ENCODE assay signal across 18 mouse cellular contexts in genomic region chr11:3310789-3311585, GRCm38 (mm10). TPM values are rescaled to one million over a fixed set of nuclear protein-coding genes. Genes with fewer than 3 reads are reported as not detected.
DNase-seq lines count a peak whose midpoint lies in the region; ATAC-seq and TF ChIP-seq lines count a peak whose summit lies in the region.
"Had no signal": no experiment of that assay in that cellular context is flagged by ENCODE, and none has a peak within 500 bp of the region (broad histone marks: within the 10 kb centered on the region; RNA-seq: fewer than 3 reads in every experiment).

No protein-coding gene starts in this region.

- H3K27ac ChIP-seq in forebrain, embryonic 15.5 days (replicated peaks) = 0 out of 2 replicates have a peak overlapping the region, but pooled peaks have one; percentile 3
- no peak overlapping the region for H3K27ac ChIP-seq in forebrain, embryonic 14.5 days (ENCODE audit: low read depth, low read length)
- H3K27ac ChIP-seq: embryonic facial prominence, embryonic 13.5 days; hindbrain, embryonic 12.5 days; liver, embryonic 15.5 days had no signal

- no peak overlapping the region for H3K4me3 ChIP-seq in forebrain, embryonic 15.5 days
- no peak overlapping the region for H3K4me3 ChIP-seq in forebrain, embryonic 14.5 days (ENCODE audit: low read depth, low read length)
- no peak overlapping the region for H3K4me3 ChIP-seq in lung, adult 2 months (replicated peaks; ENCODE audit: extremely low read depth, low read depth, low read length)
- H3K4me3 ChIP-seq: embryonic facial prominence, embryonic 13.5 days; heart, embryonic 12.5 days; hindbrain, embryonic 12.5 days; liver, embryonic 15.5 days had no signal

- no peak overlapping the region for H3K4me2 ChIP-seq in forebrain, embryonic 15.5 days (replicated peaks)
- H3K4me2 ChIP-seq in forebrain, embryonic 14.5 days (ENCODE audit: low read length) = no peak overlapping the region
- H3K4me2 ChIP-seq: embryonic facial prominence, embryonic 13.5 days; heart, embryonic 12.5 days; hindbrain, embryonic 12.5 days; liver, embryonic 15.5 days had no signal

- no peak for TF ChIP-seq CTCF in lung, adult 2 months (IDR thresholded peaks at IDR 0.05; ENCODE audit: insufficient read depth, low read length)

- ATAC-seq in forebrain, embryonic 15.5 days (replicated peaks) = no peak
- ATAC-seq in forebrain, embryonic 14.5 days = no peak
- peak; percentile 49 for ATAC-seq in megakaryocyte progenitor cell, adult 5-6 weeks (replicated peaks; ENCODE audit: poor library complexity)
- ATAC-seq: intestine, embryonic 16.5 days had no signal

- DNase-seq in forebrain, embryonic 14.5 days (ENCODE audit: low spot score) = no peak
- DNase-seq in lung, postnatal 10 days = peak; percentile 8
- no peak for DNase-seq in lung, adult 2 months
- DNase-seq in frontal cortex, postnatal 10 days (ENCODE audit: low spot score in 2 of 2) = no peak
- DNase-seq in cerebellum, postnatal 36 days = no peak
- DNase-seq in neural tube, embryonic 10.5 days (ENCODE audit: extremely low spot score, low spot score) = no peak
- DNase-seq: adrenal gland, adult 2 months; cerebellum, adult 18-20 months; kidney, postnatal 25 days; layer of hippocampus, adult 9-11 months; right cerebral cortex, postnatal 4 days had no signal

- TF ChIP-seq POLR2A in lung, adult 2 months (IDR thresholded peaks at IDR 0.05; ENCODE audit: borderline replicate concordance, extremely low read depth, low read depth, low read length) = no peak

- peaks cover 60% of the 10 kb centered on the region for H3K36me3 ChIP-seq in forebrain, embryonic 15.5 days
- H3K36me3 ChIP-seq in forebrain, embryonic 14.5 days (ENCODE audit: control insufficient read depth, insufficient read depth, low read length) = peaks cover 73% of the 10 kb centered on the region

- WGBS in forebrain, embryonic 15.5 days = 91% methylated on average over 10 of the region's 10 CpGs
- 90% methylated on average over 10 of the region's 10 CpGs for WGBS in forebrain, embryonic 14.5 days
- WGBS in lung, adult 2 months = 77% methylated on average over 10 of the region's 10 CpGs

- no peak overlapping the region for H3K9ac ChIP-seq in forebrain, embryonic 15.5 days (replicated peaks)
- H3K9ac ChIP-seq in forebrain, embryonic 14.5 days (ENCODE audit: low read length) = no peak overlapping the region
- H3K9ac ChIP-seq: embryonic facial prominence, embryonic 13.5 days; heart, embryonic 12.5 days; hindbrain, embryonic 12.5 days; liver, embryonic 15.5 days had no signal

- no peaks in the 10 kb centered on the region for H3K4me1 ChIP-seq in forebrain, embryonic 15.5 days
- no peaks in the 10 kb centered on the region for H3K4me1 ChIP-seq in forebrain, embryonic 14.5 days (ENCODE audit: control insufficient read depth, insufficient read depth, low read length)
- no peaks in the 10 kb centered on the region; the same call in 1 of the 2 replicates for H3K4me1 ChIP-seq in lung, adult 2 months (ENCODE audit: control insufficient read depth, insufficient read depth, low read length)
- H3K4me1 ChIP-seq: embryonic facial prominence, embryonic 13.5 days; hindbrain, embryonic 12.5 days had no signal

- H3K9me3 ChIP-seq in forebrain, embryonic 15.5 days = no peaks in the 10 kb centered on the region
- no peaks in the 10 kb centered on the region for H3K9me3 ChIP-seq in forebrain, embryonic 14.5 days (replicated peaks; ENCODE audit: control insufficient read depth, low read length)
- H3K9me3 ChIP-seq: embryonic facial prominence, embryonic 13.5 days; heart, embryonic 12.5 days; hindbrain, embryonic 12.5 days; liver, embryonic 15.5 days had no signal

- no peaks in the 10 kb centered on the region for H3K27me3 ChIP-seq in forebrain, embryonic 15.5 days
- H3K27me3 ChIP-seq in forebrain, embryonic 14.5 days (replicated peaks; ENCODE audit: control insufficient read depth, insufficient read depth, low read length) = no peaks in the 10 kb centered on the region
- H3K27me3 ChIP-seq: embryonic facial prominence, embryonic 13.5 days; heart, embryonic 12.5 days; hindbrain, embryonic 12.5 days; liver, embryonic 15.5 days had no signal

RNA-seq across cellular contexts. Expression of gene Pik3ip1, which starts 19.2 kb away (rescaled TPM):
- 34.4 and 36.6 TPM in 2 replicates for polyA plus RNA-seq in forebrain, embryonic 15.5 days (2015; fragmentation: Nextera tagmentation; extraction: Ambion mirVana)
- polyA plus RNA-seq in forebrain, embryonic 14.5 days (2014; fragmentation: Nextera tagmentation; extraction: Ambion mirVana) = 27.8 TPM in 2 replicates
- 23.2 and 38.3 TPM in 2 replicates for polyA plus RNA-seq in lung, adult 2 months (2012; rRNA removed)
- 16.6 and 20.1 TPM in 2 replicates for total RNA-seq in megakaryocyte progenitor cell, adult 5-6 weeks (2015)
- total RNA-seq in megakaryocyte progenitor cell, adult 5-6 weeks (2017) = 32.9 and 55.1 TPM in 2 replicates

RNA-seq across cellular contexts. Expression of gene Patz1, which starts 22.3 kb away (rescaled TPM):
- polyA plus RNA-seq in forebrain, embryonic 15.5 days (2015; fragmentation: Nextera tagmentation; extraction: Ambion mirVana) = 63.5 and 66.2 TPM in 2 replicates
- polyA plus RNA-seq in forebrain, embryonic 14.5 days (2014; fragmentation: Nextera tagmentation; extraction: Ambion mirVana) = 61.7 and 62.0 TPM in 2 replicates
- polyA plus RNA-seq in lung, adult 2 months (2012; rRNA removed) = 40.3 and 50.9 TPM in 2 replicates
- total RNA-seq in megakaryocyte progenitor cell, adult 5-6 weeks (2015) = 69.4 and 77.3 TPM in 2 replicates
- 66.4 and 72.5 TPM in 2 replicates for total RNA-seq in megakaryocyte progenitor cell, adult 5-6 weeks (2017)

RNA-seq across cellular contexts. Expression of gene Drg1, which starts 44.8 kb away (rescaled TPM):
- 249 and 257 TPM in 2 replicates for polyA plus RNA-seq in forebrain, embryonic 15.5 days (2015; fragmentation: Nextera tagmentation; extraction: Ambion mirVana)
- 274 and 283 TPM in 2 replicates for polyA plus RNA-seq in forebrain, embryonic 14.5 days (2014; fragmentation: Nextera tagmentation; extraction: Ambion mirVana)
- 20.1 and 21.5 TPM in 2 replicates for polyA plus RNA-seq in lung, adult 2 months (2012; rRNA removed)
- 253 and 258 TPM in 2 replicates for total RNA-seq in megakaryocyte progenitor cell, adult 5-6 weeks (2015)
- total RNA-seq in megakaryocyte progenitor cell, adult 5-6 weeks (2017) = 196 and 234 TPM in 2 replicates

Comparison
In these comparisons a context has a peak if more than half of its experiments do, and no peak if none do; other contexts are left out.
1. RNA of gene Drg1, which starts 44.8 kb away (polyA plus RNA-seq): 274 to 283 TPM in forebrain, embryonic 14.5 days and 249 to 257 TPM in forebrain, embryonic 15.5 days; 20.1 to 21.5 TPM in lung, adult 2 months; every median in the first group is over 10 times any median in the second.